Mouse (Mus musculus) effector memory CD4-positive, alpha-beta T cell, adult 7 months (primary cell): Measurements from ENCODE around the gene Depdc1a. TPM values are rescaled to one million over a fixed set of nuclear protein-coding genes. Genes with fewer than 3 reads are reported as not detected.

Experiments used
- polyA plus RNA-seq: library from polyadenylated mRNA; unstranded; fragments of 100-300 nt; shearing (Covaris generic); gene quantifications from one replicate; pipeline ENCODE4 v1.2.1, GENCODE M21; 2017

The Depdc1a gene
- polyA plus RNA-seq, result 0.44 TPM

GRCm38 (mm10) chr3:159495243-159495801 is at the start of gene Depdc1a:
Gene Depdc1a (plus strand): TSS chr3:159495433.

Other genes starting within 250 kb of the Depdc1a start
- gene Rpe65, start 103.7 kb downstream of the Depdc1a start, polyA plus RNA-seq, result not detected